Mouse (Mus musculus): ENCODE results near the gene Ccnl2.

Gene Ccnl2

GRCm38 (mm10) chr4:155790021-155790489 lies 22.2 kb upstream of the Ccnl2 start, which contains the start of gene Ankrd65:
Ankrd65 (plus strand) TSS chr4:155790439.
- DNase-seq (ENCODE audit: low spot score in 2 of 2): no peak

GRCm38 (mm10) chr4:155790650-155791161 lies 21.6 kb upstream of the Ccnl2 start:
- DNase-seq (ENCODE audit: low spot score in 2 of 2): no peak

GRCm38 (mm10) chr4:155791240-155791933 lies 20.9 kb upstream of the Ccnl2 start:
- no peak for DNase-seq (ENCODE audit: low spot score in 2 of 2)

DNA sequence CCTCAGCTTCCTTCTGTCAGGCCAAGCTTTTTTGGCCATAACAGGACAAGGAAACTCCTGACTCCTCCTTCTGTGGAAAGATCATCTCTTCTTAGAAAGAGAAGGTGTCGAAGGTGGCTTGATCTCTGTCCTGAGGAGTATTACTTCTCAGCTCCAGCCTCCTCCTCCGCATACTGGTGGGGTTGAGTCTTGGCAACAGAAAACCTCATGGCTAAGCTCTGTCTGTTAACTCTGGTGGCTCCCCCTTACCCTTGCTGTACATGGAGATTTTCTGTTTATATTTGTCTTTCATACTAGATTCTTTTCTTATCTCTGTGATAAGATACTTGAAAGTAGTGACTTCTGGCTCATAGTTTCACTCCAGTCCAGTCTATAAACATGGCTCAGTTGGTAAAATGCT lies 18.6 kb upstream of the Ccnl2 start:
- no peak for DNase-seq (ENCODE audit: low spot score in 2 of 2)

DNA sequence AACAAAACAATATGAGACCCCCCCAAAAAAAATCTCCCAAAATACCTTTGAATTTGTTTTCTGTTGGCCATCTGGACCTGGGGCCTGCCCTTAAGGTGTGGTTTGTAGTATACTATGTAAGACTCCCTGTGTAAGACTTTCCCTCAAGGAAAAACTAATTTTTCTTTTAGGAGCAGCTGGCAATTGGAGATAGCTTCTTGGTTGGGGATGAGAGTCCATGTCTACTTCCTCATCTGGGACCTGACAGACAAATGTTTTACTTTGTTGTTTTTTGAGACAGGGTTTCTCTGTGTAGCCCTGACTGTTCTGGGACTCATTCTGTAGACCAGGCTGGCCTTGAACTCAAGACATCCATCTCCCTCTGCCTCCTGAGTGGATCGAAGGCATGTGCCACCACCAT lies 10.2 kb upstream of the Ccnl2 start:
- DNase-seq (ENCODE audit: low spot score in 2 of 2): no peak

GRCm38 (mm10) chr4:155802741-155803339 lies 9.4 kb upstream of the Ccnl2 start, which contains the start of gene Mrpl20:
Mrpl20 (plus strand) TSS chr4:155802878.
- DNase-seq (ENCODE audit: low spot score in 2 of 2): no peak

GRCm38 (mm10) chr4:155803340-155804041 lies 8.8 kb upstream of the Ccnl2 start:
- DNase-seq (ENCODE audit: low spot score in 2 of 2): peak; percentile 92 to 94

DNA sequence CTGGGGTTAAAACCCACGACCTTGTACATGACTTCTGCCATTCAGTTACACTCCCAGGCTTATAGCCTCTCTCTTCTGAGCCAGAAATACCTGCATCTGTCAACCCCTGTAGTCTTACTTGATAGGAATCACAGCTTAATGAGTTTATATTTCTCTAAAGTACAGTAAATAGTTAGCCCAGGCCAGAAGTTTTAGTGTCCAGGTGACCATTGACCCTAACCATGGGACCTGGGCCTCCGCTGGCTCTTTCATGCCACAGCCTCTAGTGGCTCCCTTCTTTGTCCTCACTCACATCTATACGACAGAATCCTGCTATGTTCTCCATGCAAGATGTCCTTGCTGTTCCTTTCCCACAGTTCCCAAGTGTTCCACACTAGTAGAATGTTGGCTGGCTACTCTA lies 4.4 kb upstream of the Ccnl2 start:
- no peak for DNase-seq (ENCODE audit: low spot score in 2 of 2)

DNA sequence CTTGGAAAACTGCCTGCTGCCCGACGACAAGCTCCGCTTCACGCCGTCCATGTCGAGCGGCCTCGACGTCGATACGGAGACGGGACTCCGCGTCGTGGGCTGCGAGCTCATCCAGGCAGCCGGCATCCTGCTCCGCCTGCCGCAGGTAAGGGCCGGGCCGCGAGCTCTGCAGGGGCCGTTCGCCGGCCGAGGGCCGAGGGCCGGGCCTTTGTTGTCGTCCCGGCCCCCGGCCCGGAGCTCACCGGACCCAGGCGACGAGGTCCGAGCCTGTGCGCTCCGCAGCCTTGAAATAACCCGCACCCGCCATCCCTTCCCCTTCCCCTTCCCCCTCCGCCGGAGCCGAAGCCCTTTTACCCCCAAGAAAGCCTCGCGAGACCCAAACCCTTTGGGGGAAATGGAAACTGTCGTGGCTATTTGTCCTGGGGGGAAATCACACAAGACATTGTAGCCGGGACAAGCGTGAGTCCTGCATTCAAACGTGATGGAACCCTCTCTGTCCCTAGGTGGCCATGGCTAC lies 434 bp downstream of the Ccnl2 start:
- DNase-seq (ENCODE audit: low spot score in 2 of 2): peak in 1 of 2 experiments; percentile 31

DNA sequence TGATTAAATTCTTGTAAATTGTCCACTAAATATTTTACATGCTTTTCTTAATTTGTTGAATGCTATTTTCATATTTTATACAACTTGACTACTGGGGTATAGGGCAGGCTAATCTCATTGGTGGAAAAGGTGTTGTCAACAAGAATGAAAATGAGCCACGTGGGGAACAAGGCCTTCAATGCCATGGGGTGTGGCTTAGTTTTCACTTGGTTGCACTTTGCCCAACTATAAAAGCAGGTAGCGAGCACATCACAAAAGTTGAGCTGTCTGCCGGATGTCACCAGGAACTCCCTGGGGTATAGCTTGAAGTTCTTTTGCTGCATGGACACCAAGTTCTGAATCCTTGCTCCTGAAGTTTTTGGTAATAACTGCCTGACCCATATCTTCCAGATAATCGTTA lies 5.2 kb downstream of the Ccnl2 start:
- DNase-seq (ENCODE audit: low spot score in 2 of 2): no peak

DNA sequence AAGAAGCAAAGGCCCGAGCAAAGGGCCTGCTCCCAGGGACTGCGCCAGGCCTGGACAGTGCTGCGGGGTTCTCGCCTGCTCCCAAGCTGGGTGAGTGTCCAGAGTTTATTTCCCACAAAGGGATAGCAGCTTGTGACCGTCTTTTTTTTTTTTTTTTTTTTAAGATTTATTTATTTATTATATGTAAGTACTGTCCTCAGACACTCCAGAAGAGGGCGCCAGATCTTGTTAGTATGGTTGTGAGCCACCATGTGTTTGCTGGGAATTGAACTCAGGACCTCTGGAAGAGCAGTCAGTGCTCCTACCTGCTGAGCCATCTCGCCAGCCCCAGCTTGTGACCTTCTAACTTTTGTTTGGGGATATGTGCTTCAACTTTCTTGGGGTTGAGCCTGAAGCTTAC lies 8.7 kb downstream of the Ccnl2 start:
- no peak for DNase-seq (ENCODE audit: low spot score in 2 of 2)

DNA sequence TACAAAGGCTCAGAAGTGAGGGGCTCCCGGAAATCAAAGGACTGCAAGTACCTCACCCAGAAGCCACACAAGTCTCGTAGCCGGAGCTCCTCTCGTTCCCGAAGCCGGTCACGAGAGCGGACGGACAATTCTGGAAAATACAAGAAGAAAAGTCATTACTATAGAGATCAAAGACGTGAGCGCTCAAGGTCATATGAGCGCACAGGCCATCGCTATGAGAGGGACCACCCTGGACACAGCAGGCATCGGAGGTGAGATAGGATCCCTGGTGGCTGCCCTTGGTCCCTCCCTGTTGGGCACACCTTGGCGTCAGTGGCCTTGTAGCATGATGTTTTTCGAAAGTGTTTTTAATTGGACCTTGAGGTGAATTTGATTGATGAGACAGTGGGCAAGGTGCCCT lies 11.2 kb downstream of the Ccnl2 start:
- no peak for DNase-seq (ENCODE audit: low spot score in 2 of 2)

DNA sequence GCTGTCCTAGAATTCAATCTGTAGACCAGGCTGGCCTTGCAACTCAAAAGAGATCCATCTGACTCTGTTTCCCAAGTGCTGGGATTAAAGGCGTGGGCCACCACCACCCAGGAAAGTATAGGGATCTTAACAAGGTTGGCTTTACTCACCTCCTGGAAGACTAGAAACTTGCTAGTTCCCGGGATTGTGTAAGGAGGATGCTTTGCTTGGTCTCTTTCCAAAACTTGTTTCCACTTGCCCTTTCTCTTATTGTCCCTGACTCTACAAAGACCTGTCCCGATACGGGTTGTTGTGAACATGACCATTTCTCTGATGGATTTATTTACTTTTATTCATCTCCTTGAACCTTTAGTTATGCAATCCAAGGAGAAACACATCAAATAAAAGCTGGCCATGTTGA lies 17.6 kb downstream of the Ccnl2 start:
- no peak for DNase-seq (ENCODE audit: low spot score in 2 of 2)

DNA sequence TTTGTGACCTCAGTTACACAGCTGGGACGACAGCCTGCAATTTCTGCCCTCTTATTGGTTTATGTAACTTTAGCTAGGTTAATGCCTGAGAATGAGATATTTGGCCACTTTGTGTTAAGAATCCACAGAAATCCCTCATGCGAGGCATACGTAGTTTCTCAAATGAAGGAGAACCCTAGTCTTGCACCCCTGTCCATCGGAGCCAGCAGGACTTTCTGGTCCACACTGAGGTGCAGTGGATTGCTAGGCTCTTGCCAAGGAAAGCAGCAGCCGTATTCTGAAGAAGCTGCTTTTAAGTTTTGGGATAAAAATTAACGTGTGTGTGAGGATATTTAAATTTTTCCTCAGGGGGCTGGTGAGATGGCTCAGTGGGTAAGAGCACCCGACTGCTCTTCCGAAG lies 18.3 kb downstream of the Ccnl2 start:
- no peak for DNase-seq (ENCODE audit: low spot score in 2 of 2)

DNA sequence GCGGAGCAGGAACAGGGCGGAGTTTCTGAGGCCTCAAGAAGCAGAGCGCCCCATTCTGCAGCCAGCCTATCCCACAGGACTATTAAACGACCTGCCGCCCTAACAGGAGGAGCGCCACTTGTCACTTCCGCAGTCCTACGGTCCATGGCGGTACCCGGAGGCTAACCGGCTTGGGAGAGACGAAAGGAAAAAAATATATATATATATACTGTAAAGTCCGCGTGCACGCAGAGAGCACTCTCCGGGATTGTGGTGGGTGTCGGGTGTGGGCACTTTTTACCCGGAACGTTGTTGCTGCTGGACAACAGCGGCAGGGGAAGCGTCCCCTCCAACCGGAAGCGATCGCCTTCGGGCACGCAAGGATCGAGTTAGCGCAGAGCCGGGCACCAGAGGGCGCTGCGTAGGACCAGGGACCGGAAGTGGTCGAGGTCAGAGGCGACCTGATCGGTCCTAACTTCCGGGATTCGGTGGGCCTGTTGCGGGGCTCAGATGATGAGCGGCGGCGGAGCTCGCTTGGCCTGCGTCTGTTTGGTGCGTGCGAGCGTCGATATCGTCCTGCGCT lies 19.0 kb downstream of the Ccnl2 start, which contains the start of gene Aurkaip1:
Gene Aurkaip1, plus strand, starts transcription at position 68 of the 562 bp plus-strand sequence.
- peak; percentile 95 to 96 for DNase-seq (ENCODE audit: low spot score in 2 of 2)

GRCm38 (mm10) chr4:155831831-155832230 lies 19.5 kb downstream of the Ccnl2 start:
- DNase-seq (ENCODE audit: low spot score in 2 of 2): no peak

- DNase-seq (ENCODE audit: low spot score in 2 of 2): no peak
These were observed 20.0 kb downstream of the Ccnl2 start for GRCm38 (mm10) chr4:155832321-155832720.

DNA sequence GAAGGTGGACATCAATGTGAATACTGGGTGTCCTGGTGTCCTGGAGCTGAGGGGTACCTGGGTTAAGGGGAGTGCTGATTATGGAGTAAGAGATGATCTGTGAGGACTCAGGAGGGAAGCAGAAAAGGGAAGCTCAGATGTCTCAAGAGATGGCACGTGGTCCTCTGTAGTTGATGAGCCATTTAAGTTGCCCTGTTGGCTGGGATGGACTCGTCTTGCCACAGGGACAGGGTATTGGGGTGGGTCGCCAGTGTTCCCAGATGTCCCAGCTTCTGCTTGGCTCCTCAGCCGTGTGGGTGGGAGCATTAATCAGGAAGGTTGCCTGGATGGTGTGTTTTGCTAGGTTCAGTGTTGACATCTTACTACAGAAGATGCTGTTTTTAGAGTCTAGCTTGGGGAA lies 20.9 kb downstream of the Ccnl2 start:
- DNase-seq (ENCODE audit: low spot score in 2 of 2): no peak

DNA sequence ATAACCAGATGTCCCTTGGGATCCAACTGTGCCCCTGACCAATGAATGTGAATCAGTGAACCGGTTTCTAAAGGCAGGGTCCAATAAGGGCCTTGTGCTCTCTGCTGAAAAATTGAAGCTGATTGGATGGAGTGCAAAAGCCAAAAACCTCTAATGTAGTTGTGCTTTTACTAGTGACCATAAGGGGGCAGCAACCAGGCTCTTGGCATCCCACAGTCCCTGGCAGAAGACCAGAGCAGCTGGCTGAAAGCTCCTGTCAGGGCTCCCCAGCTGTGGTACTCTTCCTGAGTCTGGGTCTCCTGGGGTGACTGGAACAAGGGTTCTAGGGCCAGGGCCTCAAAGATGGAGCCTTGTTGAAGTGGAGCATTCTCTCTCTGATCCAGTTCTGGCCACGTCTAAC lies 21.5 kb downstream of the Ccnl2 start:
- peak; percentile 70 to 71 for DNase-seq (ENCODE audit: low spot score in 2 of 2)

- no peak for DNase-seq (ENCODE audit: low spot score in 2 of 2)
These were observed 25.2 kb downstream of the Ccnl2 start for GRCm38 (mm10) chr4:155837404-155838010.
